Mouse (Mus musculus): ENCODE data around the gene Entpd5. TPM values are rescaled to one million over a fixed set of nuclear protein-coding genes. Genes with fewer than 3 reads are reported as not detected.
A peak's percentile ranks its signal among the peaks of the same experiment; 100 is the strongest.
"Not testable (repeated sequence)": the region's sequence is repeated elsewhere in the genome, so short reads cannot be mapped to it uniquely, and the experiment has no call there.

Gene Entpd5
- polyA plus RNA-seq, 1 experiment from 2014 or later: 18.3 TPM

- no peak for ATAC-seq (ENCODE audit: borderline replicate concordance, extremely low read depth, low FRiP score, low TSS enrichment)
- Histone ChIP-seq H3K27me3 (no peaks in the 10 kb centered on the region), H3K9ac (no peak overlapping the region), H3K4me1 (peaks cover 12% of the 10 kb centered on the region), H3K4me3 (no peak overlapping the region), H3K9me3 (no peaks in the 10 kb centered on the region), H3K27ac (no peak overlapping the region), H3K36me3 (peaks cover 43% of the 10 kb centered on the region), H3K4me2 (no peak overlapping the region)
- 57% methylated on average over 9 of the region's 9 CpGs for WGBS
Observed at GRCm38 (mm10) chr12:84366971-84367370, 41.9 kb downstream of the Entpd5 start.

DNA sequence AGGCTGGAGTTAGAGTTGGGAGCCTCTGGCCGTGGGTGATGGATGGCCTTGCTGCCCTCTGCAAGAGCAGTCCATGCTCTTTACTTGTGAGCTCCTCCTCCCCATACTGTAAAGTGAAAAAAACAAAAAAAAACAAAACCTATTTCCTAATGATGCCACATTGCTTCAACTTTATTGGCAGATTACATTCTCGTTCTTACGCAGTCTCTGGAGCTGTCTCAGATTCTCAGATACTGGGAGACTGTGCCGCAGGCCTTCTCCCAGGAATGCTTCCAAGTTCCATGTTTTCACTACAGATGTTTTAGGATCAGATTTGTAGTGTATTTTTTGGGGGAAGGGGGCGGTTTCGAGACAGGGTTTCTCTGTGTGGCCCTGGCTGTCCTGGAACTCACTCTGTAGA lies 43.7 kb downstream of the Entpd5 start:
- Histone ChIP-seq H3K4me1 (peaks cover 18% of the 10 kb centered on the region), H3K9me3 (no peaks in the 10 kb centered on the region), H3K27ac (no peak overlapping the region), H3K36me3 (peaks cover 25% of the 10 kb centered on the region), H3K9ac (no peak overlapping the region), H3K4me2 (no peak overlapping the region), H3K27me3 (no peaks in the 10 kb centered on the region), H3K4me3 (no peak overlapping the region)
- WGBS: 87% methylated on average over 6 of the region's 6 CpGs
- no peak for ATAC-seq (ENCODE audit: borderline replicate concordance, extremely low read depth, low FRiP score, low TSS enrichment)

GRCm38 (mm10) chr12:84364291-84364690 lies 44.5 kb downstream of the Entpd5 start:
- Histone ChIP-seq H3K27ac (no peak overlapping the region), H3K4me2 (no peak overlapping the region), H3K4me1 (peaks cover 18% of the 10 kb centered on the region), H3K4me3 (no peak overlapping the region), H3K9me3 (no peaks in the 10 kb centered on the region), H3K36me3 (peaks cover 17% of the 10 kb centered on the region), H3K27me3 (no peaks in the 10 kb centered on the region), H3K9ac (no peak overlapping the region)
- no peak for ATAC-seq (ENCODE audit: borderline replicate concordance, extremely low read depth, low FRiP score, low TSS enrichment)
- WGBS: 76% methylated on average over 9 of the region's 9 CpGs

- H3K36me3 ChIP-seq: peaks cover 5% of the 10 kb centered on the region; the same call in 1 of the 2 replicates
- no peaks in the 10 kb centered on the region for H3K9me3 ChIP-seq
- H3K4me2 ChIP-seq: peak overlapping the region; percentile 73
- H3K27me3 ChIP-seq: no peaks in the 10 kb centered on the region
- ATAC-seq (ENCODE audit: borderline replicate concordance, extremely low read depth, low FRiP score, low TSS enrichment): no peak
- 24% methylated on average over 2 of the region's 2 CpGs for WGBS
- peaks cover 18% of the 10 kb centered on the region for H3K4me1 ChIP-seq
- no peak overlapping the region for H3K27ac ChIP-seq
- H3K9ac ChIP-seq: peak overlapping the region; percentile 84
- peak overlapping the region; percentile 92 for H3K4me3 ChIP-seq
Observed at GRCm38 (mm10) chr12:84362872-84363271, 46.0 kb downstream of the Entpd5 start.

GRCm38 (mm10) chr12:84361555-84362489 lies 47.0 kb downstream of the Entpd5 start, which contains the start of the genes Coq6 and Fam161b:
Coq6 (plus strand) TSS chr12:84361657.
Fam161b (minus strand) TSS chr12:84361833.
- H3K36me3 ChIP-seq: no peaks in the 10 kb centered on the region
- H3K27me3 ChIP-seq: no peaks in the 10 kb centered on the region
- H3K9me3 ChIP-seq: no peaks in the 10 kb centered on the region
- peak within 1 kb of the TSS; percentile 73 for H3K4me2 ChIP-seq
- H3K9ac ChIP-seq: peak within 1 kb of the TSS; percentile 84
- peak within 1 kb of the TSS; percentile 48; the same call in 1 of the 2 replicates for H3K27ac ChIP-seq
- peak within 1 kb of the TSS; percentile 92 for H3K4me3 ChIP-seq
- H3K4me1 ChIP-seq: peaks cover 18% of the 10 kb centered on the region
- ATAC-seq (ENCODE audit: borderline replicate concordance, extremely low read depth, low FRiP score, low TSS enrichment): peak; percentile 98
- under 1% methylated on average over 51 of the region's 51 CpGs for WGBS

DNA sequence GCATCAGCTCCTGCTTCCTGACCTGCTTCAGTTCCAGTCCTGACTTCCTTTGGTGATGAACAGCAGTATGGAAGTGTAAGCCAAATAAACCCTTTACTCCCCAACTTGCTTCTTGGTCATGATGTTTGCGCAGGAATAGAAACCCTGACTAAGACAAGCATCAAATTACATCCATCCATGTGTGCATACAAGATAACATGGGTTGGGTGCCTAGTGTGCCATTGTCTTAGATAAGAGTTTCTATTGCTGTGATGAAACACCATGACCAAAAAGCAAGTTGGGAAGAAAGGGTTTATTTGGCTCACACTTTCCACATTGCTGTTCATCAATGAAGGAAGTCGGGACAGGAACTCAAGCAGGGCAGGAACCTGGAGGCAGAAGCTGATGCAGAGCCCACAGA lies 50.1 kb downstream of the Entpd5 start:
- H3K4me2 ChIP-seq; H3K9me3 ChIP-seq; ATAC-seq (ENCODE audit: borderline replicate concordance, extremely low read depth, low FRiP score, low TSS enrichment); H3K27ac ChIP-seq; H3K9ac ChIP-seq; H3K4me3 ChIP-seq; H3K27me3 ChIP-seq; H3K36me3 ChIP-seq: not testable (repeated sequence)
- peaks cover 18% of the 10 kb centered on the region for H3K4me1 ChIP-seq
- 85% methylated on average over 2 of the region's 2 CpGs for WGBS

GRCm38 (mm10) chr12:84347192-84347591 lies 61.6 kb downstream of the Entpd5 start:
- Histone ChIP-seq H3K27me3 (no peaks in the 10 kb centered on the region), H3K9ac (no peak overlapping the region), H3K4me3 (no peak overlapping the region), H3K27ac (no peak overlapping the region), H3K4me2 (no peak overlapping the region), H3K9me3 (no peaks in the 10 kb centered on the region), H3K4me1 (no peaks in the 10 kb centered on the region), H3K36me3 (peaks cover 28% of the 10 kb centered on the region)
- WGBS: 39% methylated on average over 2 of the region's 2 CpGs
- ATAC-seq (ENCODE audit: borderline replicate concordance, extremely low read depth, low FRiP score, low TSS enrichment): no peak

- Histone ChIP-seq H3K4me3 (no peak overlapping the region), H3K4me1 (no peaks in the 10 kb centered on the region), H3K9ac (no peak overlapping the region), H3K9me3 (no peaks in the 10 kb centered on the region), H3K27ac (no peak overlapping the region), H3K36me3 (peaks cover 80% of the 10 kb centered on the region), H3K4me2 (no peak overlapping the region), H3K27me3 (no peaks in the 10 kb centered on the region)
- ATAC-seq (ENCODE audit: borderline replicate concordance, extremely low read depth, low FRiP score, low TSS enrichment): no peak
- 82% methylated on average over 11 of the region's 11 CpGs for WGBS
Observed at GRCm38 (mm10) chr12:84336963-84337625, 71.7 kb downstream of the Entpd5 start.

- H3K36me3 ChIP-seq: peaks cover 61% of the 10 kb centered on the region
- 48% methylated on average over 4 of the region's 4 CpGs for WGBS
- no peak overlapping the region for H3K27ac ChIP-seq
- H3K4me1 ChIP-seq: no peaks in the 10 kb centered on the region
- no peak overlapping the region for H3K4me3 ChIP-seq
- no peak overlapping the region for H3K4me2 ChIP-seq
- ATAC-seq (ENCODE audit: borderline replicate concordance, extremely low read depth, low FRiP score, low TSS enrichment): no peak
- no peaks in the 10 kb centered on the region for H3K27me3 ChIP-seq
- H3K9ac ChIP-seq: no peak overlapping the region
- H3K9me3 ChIP-seq: no peaks in the 10 kb centered on the region
Observed at GRCm38 (mm10) chr12:84327111-84327512, 81.7 kb downstream of the Entpd5 start.

Other genes with a start within 250 kb of the Entpd5 start
- 11.7 and 12.5 TPM in 2 replicates for gene Elmsan1, start 190.1 kb downstream of the Entpd5 start, polyA plus RNA-seq (2015; fragmentation: Nextera tagmentation; extraction: Ambion mirVana)
- 21.8 and 25.9 TPM in 2 replicates for gene Ptgr2, start 123.8 kb downstream of the Entpd5 start, polyA plus RNA-seq (2015; fragmentation: Nextera tagmentation; extraction: Ambion mirVana)
- 81.4 and 86.9 TPM in 2 replicates for gene Zfp410, start 92.2 kb downstream of the Entpd5 start, polyA plus RNA-seq (2015; fragmentation: Nextera tagmentation; extraction: Ambion mirVana)
- gene Coq6, start 47.4 kb downstream of the Entpd5 start, polyA plus RNA-seq (2015; fragmentation: Nextera tagmentation; extraction: Ambion mirVana): 49.4 and 50.0 TPM in 2 replicates
- 3.8 TPM in 2 replicates for gene Fam161b, start 47.2 kb downstream of the Entpd5 start, polyA plus RNA-seq (2015; fragmentation: Nextera tagmentation; extraction: Ambion mirVana)
- gene Bbof1, start within 50 bp of the Entpd5 start, polyA plus RNA-seq (2015; fragmentation: Nextera tagmentation; extraction: Ambion mirVana): 1.6 and 2.4 TPM in 2 replicates
- 24.2 and 24.6 TPM in 2 replicates for gene Rnf113a2, start 8.2 kb upstream of the Entpd5 start, polyA plus RNA-seq (2015; fragmentation: Nextera tagmentation; extraction: Ambion mirVana)
- gene Aldh6a1, start 42.0 kb upstream of the Entpd5 start, polyA plus RNA-seq (2015; fragmentation: Nextera tagmentation; extraction: Ambion mirVana): 39.1 and 40.5 TPM in 2 replicates
- gene Lin52, start 42.4 kb upstream of the Entpd5 start, polyA plus RNA-seq (2015; fragmentation: Nextera tagmentation; extraction: Ambion mirVana): 21.6 and 22.2 TPM in 2 replicates
- gene Vsx2, start 160.7 kb upstream of the Entpd5 start, polyA plus RNA-seq (2015; fragmentation: Nextera tagmentation; extraction: Ambion mirVana): not detected in 2 replicates
- gene Abcd4, start 208.4 kb upstream of the Entpd5 start, polyA plus RNA-seq (2015; fragmentation: Nextera tagmentation; extraction: Ambion mirVana): 11.9 and 14.5 TPM in 2 replicates
- 0.06 TPM in 1 of 2 replicates, not detected in the other for gene Vrtn, start 232.0 kb upstream of the Entpd5 start, polyA plus RNA-seq (2015; fragmentation: Nextera tagmentation; extraction: Ambion mirVana)

Data from lung, embryonic 15.5 days (tissue).